Mouse (Mus musculus): ENCODE data around the gene Nanog. TPM values are rescaled to one million over a fixed set of nuclear protein-coding genes. Genes with fewer than 3 reads are reported as not detected.

The Nanog gene
- polyA plus RNA-seq, 1 experiment: 0.10 TPM

GRCm38 (mm10) chr6:122755913-122756312, 48.6 kb downstream of the Nanog start:
- H3K36me3 ChIP-seq (ENCODE audit: control insufficient read depth, insufficient read depth): no peaks in the 10 kb centered on the region
- H3K4me3 ChIP-seq: no peak overlapping the region
- no peaks in the 10 kb centered on the region for H3K27me3 ChIP-seq (ENCODE audit: control insufficient read depth, insufficient read depth, insufficient read length)
- H3K4me2 ChIP-seq (ENCODE audit: low read depth): no peak overlapping the region
- TF ChIP-seq CEBPB (IDR thresholded peaks at IDR 0.05; ENCODE audit: insufficient read depth, poor library complexity, severe bottlenecking) (no peak), MAX (IDR thresholded peaks at IDR 0.05; ENCODE audit: low read depth) (no peak), TCF12 (IDR thresholded peaks at IDR 0.05; ENCODE audit: insufficient read depth, poor library complexity, severe bottlenecking) (no peak), MYOG (IDR thresholded peaks at IDR 0.05; ENCODE audit: control insufficient read depth in 1 of 3, insufficient read depth in 1 of 3, insufficient read length in 2 of 3, low read depth in 2 of 3) (no peak), MYOD1 (IDR thresholded peaks at IDR 0.05; ENCODE audit: control insufficient read depth in 1 of 3, insufficient read length in 2 of 3, low read depth in 2 of 3) (no peak), POLR2AphosphoS2 (IDR thresholded peaks at IDR 0.05; ENCODE audit: insufficient read length, low read depth) (no peak), TCF3 (IDR thresholded peaks at IDR 0.05; ENCODE audit: insufficient read length, low read depth) (no peak), REST (IDR thresholded peaks at IDR 0.05; ENCODE audit: insufficient read depth, insufficient read length) (no peak), USF1 (IDR thresholded peaks at IDR 0.05; ENCODE audit: low read depth) (no peak), SRF (IDR thresholded peaks at IDR 0.05; ENCODE audit: control insufficient read depth, insufficient read length, low read depth) (no peak), E2F4 (IDR thresholded peaks at IDR 0.05; ENCODE audit: insufficient read depth) (no peak), POLR2A (IDR thresholded peaks at IDR 0.05; ENCODE audit: insufficient read length, low read depth) (no peak)
- no peaks in the 10 kb centered on the region for H3K79me2 ChIP-seq (ENCODE audit: control insufficient read depth, insufficient read depth)
- no peak overlapping the region for H3ac ChIP-seq (ENCODE audit: control insufficient read depth, insufficient read length)

DNA sequence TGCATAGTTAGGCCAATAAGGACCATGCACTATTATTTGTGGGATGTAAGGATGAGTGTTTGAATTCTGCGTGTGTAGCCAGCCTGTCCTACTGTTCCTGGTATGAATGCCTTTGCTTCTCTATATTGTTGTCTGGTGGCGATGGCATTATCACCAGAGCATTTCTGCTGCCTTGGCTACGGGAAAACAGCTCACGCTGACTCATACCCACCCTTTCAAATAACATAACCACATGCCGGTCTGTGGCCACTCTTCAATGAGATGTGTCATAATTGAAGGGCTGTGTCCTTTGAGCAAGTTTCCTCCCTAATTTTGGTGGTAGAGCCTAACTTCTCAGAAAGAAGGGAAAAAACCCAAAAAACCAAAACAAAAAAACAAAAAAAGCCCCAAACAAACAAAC, 51.4 kb downstream of the Nanog start:
- peak overlapping the region; percentile 60 for H3K4me2 ChIP-seq (ENCODE audit: low read depth)
- H3K79me2 ChIP-seq (ENCODE audit: control insufficient read depth, insufficient read depth): no peaks in the 10 kb centered on the region

DNA sequence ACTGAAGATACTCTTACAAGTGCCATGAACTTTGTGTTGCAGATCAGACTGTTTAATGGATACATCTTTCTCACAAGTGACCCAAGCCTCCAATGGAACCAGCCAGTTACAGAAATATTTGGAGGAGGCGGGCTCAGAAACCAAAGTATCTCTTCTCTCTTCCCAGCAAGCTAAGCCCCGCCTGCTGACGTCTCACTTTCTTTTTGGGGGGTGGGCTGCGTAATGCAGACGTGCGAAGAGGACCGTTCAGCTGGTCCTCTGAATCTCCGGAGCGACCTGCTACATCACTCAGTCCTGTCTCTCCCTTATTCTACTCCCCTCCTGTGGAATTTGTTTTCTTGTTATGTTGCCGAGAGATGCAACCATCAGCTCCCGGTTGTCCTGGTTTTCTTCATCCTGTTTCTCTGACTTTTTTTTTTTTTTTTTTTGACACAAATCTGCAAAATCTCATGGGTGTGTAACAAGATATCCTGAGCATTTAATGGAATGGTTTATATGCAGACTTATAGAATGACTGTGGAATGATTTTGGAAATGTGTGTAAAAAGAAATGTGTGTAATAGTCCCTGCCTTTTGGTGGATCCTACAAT, 53.8 kb downstream of the Nanog start:
- Histone ChIP-seq H3K4me3 (no peak overlapping the region), H3ac (ENCODE audit: control insufficient read depth, insufficient read length) (no peak overlapping the region), H3K36me3 (ENCODE audit: control insufficient read depth, insufficient read depth) (no peaks in the 10 kb centered on the region), H3K27me3 (ENCODE audit: control insufficient read depth, insufficient read depth, insufficient read length) (no peaks in the 10 kb centered on the region), H3K79me2 (ENCODE audit: control insufficient read depth, insufficient read depth) (no peaks in the 10 kb centered on the region), H3K4me2 (ENCODE audit: low read depth) (peak overlapping the region; percentile 38)
- TF ChIP-seq TCF3 (IDR thresholded peaks at IDR 0.05; ENCODE audit: insufficient read length, low read depth): no peak
- TF ChIP-seq POLR2A (IDR thresholded peaks at IDR 0.05; ENCODE audit: insufficient read length, low read depth): peak; percentile 28

More for the DNA sequence above, 51.4 kb downstream of the Nanog start:
- no peak overlapping the region for H3ac ChIP-seq (ENCODE audit: control insufficient read depth, insufficient read length)
- no peak overlapping the region for H3K4me3 ChIP-seq
- no peaks in the 10 kb centered on the region for H3K27me3 ChIP-seq (ENCODE audit: control insufficient read depth, insufficient read depth, insufficient read length)
- no peaks in the 10 kb centered on the region for H3K36me3 ChIP-seq (ENCODE audit: control insufficient read depth, insufficient read depth)
- no peak for TF ChIP-seq MYOG (IDR thresholded peaks at IDR 0.05; ENCODE audit: control insufficient read depth in 1 of 3, insufficient read depth in 1 of 3, insufficient read length in 2 of 3, low read depth in 2 of 3)
- TF ChIP-seq USF1 (IDR thresholded peaks at IDR 0.05; ENCODE audit: low read depth): no peak
- TF ChIP-seq MAX (IDR thresholded peaks at IDR 0.05; ENCODE audit: low read depth): no peak
- TF ChIP-seq TCF12 (IDR thresholded peaks at IDR 0.05; ENCODE audit: insufficient read depth, poor library complexity, severe bottlenecking): no peak
- TF ChIP-seq POLR2A (IDR thresholded peaks at IDR 0.05; ENCODE audit: insufficient read length, low read depth): no peak
- no peak for TF ChIP-seq E2F4 (IDR thresholded peaks at IDR 0.05; ENCODE audit: insufficient read depth)
- no peak for TF ChIP-seq TCF3 (IDR thresholded peaks at IDR 0.05; ENCODE audit: insufficient read length, low read depth)
- no peak for TF ChIP-seq MYOD1 (IDR thresholded peaks at IDR 0.05; ENCODE audit: control insufficient read depth in 1 of 3, insufficient read length in 2 of 3, low read depth in 2 of 3)
- TF ChIP-seq REST (IDR thresholded peaks at IDR 0.05; ENCODE audit: insufficient read depth, insufficient read length): no peak
- no peak for TF ChIP-seq CEBPB (IDR thresholded peaks at IDR 0.05; ENCODE audit: insufficient read depth, poor library complexity, severe bottlenecking)
- no peak for TF ChIP-seq POLR2AphosphoS2 (IDR thresholded peaks at IDR 0.05; ENCODE audit: insufficient read length, low read depth)
- no peak for TF ChIP-seq SRF (IDR thresholded peaks at IDR 0.05; ENCODE audit: control insufficient read depth, insufficient read length, low read depth)

- no peak overlapping the region for H3K4me2 ChIP-seq (ENCODE audit: low read depth)
- no peaks in the 10 kb centered on the region for H3K27me3 ChIP-seq (ENCODE audit: control insufficient read depth, insufficient read depth, insufficient read length)
- H3K4me3 ChIP-seq: no peak overlapping the region
- no peak overlapping the region for H3ac ChIP-seq (ENCODE audit: control insufficient read depth, insufficient read length)
- H3K36me3 ChIP-seq (ENCODE audit: control insufficient read depth, insufficient read depth): no peaks in the 10 kb centered on the region
- TF ChIP-seq SRF (IDR thresholded peaks at IDR 0.05; ENCODE audit: control insufficient read depth, insufficient read length, low read depth) (no peak), REST (IDR thresholded peaks at IDR 0.05; ENCODE audit: insufficient read depth, insufficient read length) (no peak), MAX (IDR thresholded peaks at IDR 0.05; ENCODE audit: low read depth) (no peak), POLR2AphosphoS2 (IDR thresholded peaks at IDR 0.05; ENCODE audit: insufficient read length, low read depth) (no peak)
- no peaks in the 10 kb centered on the region for H3K79me2 ChIP-seq (ENCODE audit: control insufficient read depth, insufficient read depth)
Observed at GRCm38 (mm10) chr6:122761901-122762300, 54.6 kb downstream of the Nanog start.

- TF ChIP-seq POLR2AphosphoS2 (IDR thresholded peaks at IDR 0.05; ENCODE audit: insufficient read length, low read depth) (no peak), USF1 (IDR thresholded peaks at IDR 0.05; ENCODE audit: low read depth) (no peak), MAX (IDR thresholded peaks at IDR 0.05; ENCODE audit: low read depth) (no peak), REST (IDR thresholded peaks at IDR 0.05; ENCODE audit: insufficient read depth, insufficient read length) (no peak), TCF3 (IDR thresholded peaks at IDR 0.05; ENCODE audit: insufficient read length, low read depth) (no peak), MYOD1 (IDR thresholded peaks at IDR 0.05; ENCODE audit: control insufficient read depth in 1 of 3, insufficient read length in 2 of 3, low read depth in 2 of 3) (no peak), MYOG (IDR thresholded peaks at IDR 0.05; ENCODE audit: control insufficient read depth in 1 of 3, insufficient read depth in 1 of 3, insufficient read length in 2 of 3, low read depth in 2 of 3) (no peak), CEBPB (IDR thresholded peaks at IDR 0.05; ENCODE audit: insufficient read depth, poor library complexity, severe bottlenecking) (no peak), E2F4 (IDR thresholded peaks at IDR 0.05; ENCODE audit: insufficient read depth) (no peak), POLR2A (IDR thresholded peaks at IDR 0.05; ENCODE audit: insufficient read length, low read depth) (no peak), SRF (IDR thresholded peaks at IDR 0.05; ENCODE audit: control insufficient read depth, insufficient read length, low read depth) (no peak), TCF12 (IDR thresholded peaks at IDR 0.05; ENCODE audit: insufficient read depth, poor library complexity, severe bottlenecking) (no peak)
- no peak overlapping the region for H3ac ChIP-seq (ENCODE audit: control insufficient read depth, insufficient read length)
Observed at GRCm38 (mm10) chr6:122762480-122762879, 55.2 kb downstream of the Nanog start.

More at GRCm38 (mm10) chr6:122762480-122762879, 55.2 kb downstream of the Nanog start:
- H3K36me3 ChIP-seq (ENCODE audit: control insufficient read depth, insufficient read depth): no peaks in the 10 kb centered on the region
- H3K27me3 ChIP-seq (ENCODE audit: control insufficient read depth, insufficient read depth, insufficient read length): no peaks in the 10 kb centered on the region
- no peak overlapping the region for H3K4me3 ChIP-seq
- H3K4me2 ChIP-seq (ENCODE audit: low read depth): no peak overlapping the region
- no peaks in the 10 kb centered on the region for H3K79me2 ChIP-seq (ENCODE audit: control insufficient read depth, insufficient read depth)

Measured in myocyte (in vitro differentiated cells).